Mouse (Mus musculus) embryonic stem cell, embryonic (primary cell): ENCODE measurements at regions not wholly inside any gene's neighbourhood (a gene's known extent, or its start where the extent isn't known, plus 50 kb on each side); places are given as distances from the start of the nearest gene placed in this dataset.

Experiments used
- CTCF ChIA-PET, 4 experiments: fragments of 300-600 bp in 2 of 4; fragments of 350-600 bp in 2 of 4; sonication (Branson Sonifier 250); formaldehyde crosslinking; loops; one replicate each; lab custom pipeline; 2022; ENCODE audit warnings: inconsistent platforms in 2 of 4; lab: Charles Lee
- POLR2A ChIA-PET, 4 experiments: fragments of 300-600 bp in 2 of 4; fragments of 350-600 bp in 2 of 4; sonication (Branson Sonifier 250); formaldehyde crosslinking; loops; one replicate each; lab custom pipeline; 2022; ENCODE audit warnings: antibody characterized with exemption in 4 of 4, inconsistent platforms in 1 of 4; lab: Charles Lee

GRCm38 (mm10) chr17:68916531-68916930, 90.1 kb downstream of the Tmem200c start:
- ChIA-PET CTCF (no interaction called here), POLR2A (no interaction called here)

DNA sequence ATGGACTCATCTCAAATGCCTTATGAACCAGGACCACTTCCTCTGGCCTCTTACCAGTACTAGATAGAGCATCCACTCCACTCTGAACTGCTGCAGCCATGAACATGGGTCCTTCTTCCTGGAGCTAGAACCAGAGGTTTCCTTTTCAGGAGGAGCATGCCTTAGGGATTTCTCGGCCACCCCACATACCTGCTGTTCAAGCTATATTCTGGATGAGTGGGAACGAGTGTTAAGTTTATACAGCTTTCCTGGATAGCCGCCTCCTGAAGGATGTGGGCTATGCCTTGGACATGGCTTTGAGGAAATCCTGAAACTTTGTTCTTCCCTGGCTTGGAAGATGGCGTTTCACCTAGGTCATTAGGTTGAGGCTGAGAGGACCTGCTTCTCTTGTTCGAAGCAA, 91.8 kb downstream of the Tmem200c start:
- POLR2A ChIA-PET: no interaction called here
- CTCF ChIA-PET: no interaction called here

DNA sequence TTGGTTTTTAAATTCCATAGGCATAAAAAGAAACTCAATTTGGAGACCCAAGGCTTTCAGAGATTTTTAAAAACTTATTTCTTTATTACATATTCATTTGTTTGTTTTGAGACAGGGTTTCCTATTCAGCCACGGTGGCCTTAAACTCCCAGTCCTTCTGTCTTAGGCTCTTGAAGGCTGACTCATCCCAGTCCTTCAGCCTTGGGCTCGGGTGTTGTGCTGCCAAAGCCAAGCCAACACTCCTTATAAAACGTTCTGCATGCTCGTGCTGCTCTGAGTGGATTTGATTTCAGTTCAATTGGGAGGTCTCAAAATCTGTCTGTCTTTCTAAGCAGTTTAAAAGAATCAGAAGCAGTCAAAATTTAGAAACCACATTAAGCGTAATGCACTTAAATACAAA, 96.8 kb downstream of the Tmem200c start:
- CTCF ChIA-PET: no interaction called here
- POLR2A ChIA-PET: interaction anchor here in 2 of 4 experiments (0.6 kb wide), 2 partner anchors 52 to 154 kb away, joined by 3 read pairs; no protein-coding TSS in a partner anchor

DNA sequence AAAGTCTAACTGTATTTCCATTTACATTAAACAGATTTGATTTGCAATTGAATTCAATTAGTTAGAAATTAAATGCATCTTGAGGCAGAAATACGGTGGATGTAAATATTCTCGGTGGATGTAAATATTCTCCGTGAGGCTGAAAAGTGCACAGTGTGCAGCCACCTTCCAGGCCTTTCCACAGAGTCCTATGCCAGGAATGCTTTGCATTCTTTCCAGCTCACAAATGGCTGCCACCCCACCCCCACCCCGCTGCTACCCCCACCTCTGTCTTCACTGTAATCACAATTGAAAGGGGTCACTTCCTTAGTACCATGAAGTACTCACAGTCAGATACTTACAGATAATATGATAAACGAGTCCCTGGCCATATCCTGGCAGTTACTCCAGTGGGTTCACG, 101.0 kb downstream of the Tmem200c start:
- ChIA-PET POLR2A (no interaction called here), CTCF (no interaction called here)

DNA sequence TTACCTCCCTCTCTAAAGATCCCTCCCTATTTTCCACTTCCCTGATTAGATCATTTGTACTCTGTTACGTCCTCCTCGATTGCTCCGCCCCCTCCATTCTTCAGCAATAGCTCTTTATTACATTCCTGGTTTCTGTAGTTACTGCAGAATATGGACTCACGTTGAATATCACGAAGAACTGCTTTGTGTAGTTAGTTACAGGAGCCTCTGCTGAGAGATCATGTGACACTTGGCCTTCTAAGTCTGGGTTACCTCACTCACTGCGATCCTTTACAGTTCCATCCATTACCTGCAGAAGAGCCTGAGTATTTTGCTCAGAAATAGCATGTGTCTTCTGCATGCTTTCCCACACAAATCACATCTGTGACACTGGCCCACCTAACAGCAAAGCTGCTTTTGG, 102.3 kb downstream of the Tmem200c start:
- ChIA-PET CTCF (no interaction called here), POLR2A (interaction anchor here in 2 of 4 experiments (0.6 to 0.7 kb wide), 2 partner anchors 195 to 420 kb away, joined by 3 read pairs; no protein-coding TSS in a partner anchor)

DNA sequence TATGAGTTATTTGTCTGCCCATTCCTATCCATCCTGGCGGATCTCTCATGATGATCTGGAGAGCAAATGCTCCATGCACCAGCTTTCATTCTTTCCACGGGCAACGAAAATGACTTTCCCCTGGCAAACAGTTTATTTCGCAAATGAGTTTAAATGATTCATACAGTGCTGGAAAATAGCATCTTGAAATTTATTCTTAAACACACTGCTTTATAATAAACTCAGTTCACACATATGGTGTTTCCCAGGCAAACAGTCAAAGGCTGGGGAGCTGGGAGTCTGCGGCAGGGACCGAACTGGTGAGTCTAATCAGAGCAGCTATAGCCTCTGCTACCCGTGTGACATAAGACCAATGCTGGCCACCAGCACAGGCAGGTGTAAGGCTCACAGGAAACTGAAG, 106.8 kb downstream of the Tmem200c start:
- POLR2A ChIA-PET: no interaction called here
- CTCF ChIA-PET: no interaction called here

DNA sequence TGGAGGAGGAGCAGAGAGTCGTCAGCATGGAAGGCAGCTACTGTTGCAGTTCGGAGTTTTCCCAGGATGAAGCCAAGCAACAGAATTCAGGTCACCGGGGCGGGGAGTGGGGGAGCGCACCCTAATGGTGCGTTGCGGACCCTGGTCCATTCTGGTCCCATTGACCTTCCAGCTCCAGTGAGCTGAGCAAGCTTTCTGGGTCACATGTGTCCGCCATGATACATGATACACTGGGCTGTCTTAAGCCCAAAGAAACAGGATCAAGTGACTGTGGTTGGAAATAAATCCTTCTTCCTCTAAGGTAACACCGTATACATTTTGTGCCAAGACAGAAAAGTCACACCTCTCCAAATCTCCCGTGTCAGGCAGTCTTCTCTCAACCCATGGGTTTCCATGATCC, 107.6 kb downstream of the Tmem200c start:
- POLR2A ChIA-PET: interaction anchor here in 1 of 4 experiments (0.6 kb wide), 1 partner anchor 148 kb away, joined by 4 read pairs; no protein-coding TSS in a partner anchor
- CTCF ChIA-PET: no interaction called here

DNA sequence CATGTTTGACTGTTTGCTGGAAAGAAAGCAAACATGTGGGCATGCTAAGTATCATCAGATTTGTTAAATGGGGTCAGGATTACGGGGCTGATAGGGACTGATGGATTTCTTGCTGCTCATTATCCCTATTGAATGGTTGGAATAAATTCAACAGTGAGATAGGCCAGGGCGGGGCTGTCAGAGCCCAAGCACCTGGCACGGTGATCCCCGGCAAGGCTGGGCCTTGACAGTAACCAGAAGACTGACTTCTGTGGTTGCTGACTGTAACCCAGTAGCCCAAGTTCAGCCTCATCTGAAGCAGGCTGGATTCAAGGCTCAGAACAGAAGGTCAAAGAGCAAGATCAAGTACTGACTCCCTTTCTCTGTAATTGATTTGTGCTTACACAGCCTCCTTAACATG, 109.6 kb downstream of the Tmem200c start:
- ChIA-PET CTCF (no interaction called here), POLR2A (interaction anchor here in 1 of 4 experiments (0.7 kb wide), 1 partner anchor 53 kb away, joined by 3 read pairs; no protein-coding TSS in a partner anchor)

- POLR2A ChIA-PET: no interaction called here
Observed at GRCm38 (mm10) chr17:68956275-68956674, 119.2 kb upstream of the Epb41l3 start.

DNA sequence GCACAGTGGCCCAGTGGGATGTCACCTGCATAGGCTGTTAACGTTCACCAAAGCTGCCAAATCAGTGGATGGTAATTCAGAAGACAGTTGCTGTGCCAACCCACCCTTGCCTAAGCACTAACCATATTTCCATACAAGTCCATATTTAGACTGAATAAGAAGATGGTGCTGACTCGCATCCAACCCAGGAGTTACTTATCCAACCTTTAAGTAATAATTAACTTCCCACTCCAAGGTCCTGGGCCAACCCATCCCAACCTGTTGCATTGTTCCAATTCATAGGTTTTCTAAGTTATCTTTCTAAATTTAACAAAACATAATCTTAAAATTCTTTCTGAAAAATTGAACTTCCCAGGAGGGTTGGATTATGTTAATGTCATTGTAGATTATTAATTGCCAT, 114.3 kb upstream of the Epb41l3 start:
- ChIA-PET POLR2A (interaction anchor here in 1 of 4 experiments (0.6 kb wide), 1 partner anchor 696 kb away, joined by 3 read pairs; no protein-coding TSS in a partner anchor), CTCF (no interaction called here)

More at GRCm38 (mm10) chr17:68956275-68956674, 119.2 kb upstream of the Epb41l3 start:
- CTCF ChIA-PET: no interaction called here

DNA sequence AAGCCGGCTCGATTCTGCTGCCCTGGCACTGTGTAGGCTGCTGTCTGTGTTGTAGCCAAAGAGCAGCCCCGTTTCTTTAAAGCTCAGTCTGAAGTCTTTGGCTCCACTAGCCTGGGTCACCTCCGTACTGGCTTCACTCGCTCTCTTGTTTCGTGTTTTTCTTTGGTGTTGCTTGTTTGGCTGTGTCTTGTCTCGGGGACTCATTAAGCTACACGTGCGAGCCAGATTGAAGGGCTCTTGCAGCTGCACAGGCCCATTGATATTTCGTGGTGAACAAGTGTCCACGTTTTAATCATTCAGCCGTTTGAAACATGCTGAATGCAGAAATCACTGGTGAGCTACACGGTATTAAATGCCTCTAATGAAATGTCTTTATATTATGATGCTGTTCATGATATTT, 99.9 kb upstream of the Epb41l3 start:
- CTCF ChIA-PET: interaction anchor here in 1 of 4 experiments (0.6 kb wide), 1 partner anchor 314 kb away, joined by 4 read pairs; no protein-coding TSS in a partner anchor
- POLR2A ChIA-PET: no interaction called here

DNA sequence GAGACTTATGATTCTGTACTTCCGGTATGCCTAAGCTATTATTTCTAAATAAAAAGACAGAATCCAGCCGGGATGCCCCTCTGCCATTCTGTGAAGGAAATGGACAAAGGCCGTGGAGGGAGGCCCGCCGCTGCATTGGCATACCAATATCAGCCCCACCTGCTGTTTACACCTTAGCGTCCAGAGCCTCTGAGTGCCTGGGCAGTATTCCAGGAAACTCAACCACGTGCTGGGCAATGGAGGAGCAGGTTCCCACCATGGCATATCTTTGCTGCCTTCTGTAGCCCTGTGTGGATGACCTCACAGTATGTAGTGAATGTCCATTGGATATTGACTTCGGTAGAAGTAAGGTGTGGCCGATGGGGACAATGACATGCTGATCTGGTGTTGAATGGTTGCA, 97.3 kb upstream of the Epb41l3 start:
- CTCF ChIA-PET: no interaction called here
- POLR2A ChIA-PET: no interaction called here

- POLR2A ChIA-PET: interaction anchor here in 1 of 4 experiments (1.0 kb wide), 1 partner anchor 9 kb away, joined by 3 read pairs; no protein-coding TSS in a partner anchor
- CTCF ChIA-PET: no interaction called here
Observed at GRCm38 (mm10) chr17:68981120-68981519, 94.4 kb upstream of the Epb41l3 start.

DNA sequence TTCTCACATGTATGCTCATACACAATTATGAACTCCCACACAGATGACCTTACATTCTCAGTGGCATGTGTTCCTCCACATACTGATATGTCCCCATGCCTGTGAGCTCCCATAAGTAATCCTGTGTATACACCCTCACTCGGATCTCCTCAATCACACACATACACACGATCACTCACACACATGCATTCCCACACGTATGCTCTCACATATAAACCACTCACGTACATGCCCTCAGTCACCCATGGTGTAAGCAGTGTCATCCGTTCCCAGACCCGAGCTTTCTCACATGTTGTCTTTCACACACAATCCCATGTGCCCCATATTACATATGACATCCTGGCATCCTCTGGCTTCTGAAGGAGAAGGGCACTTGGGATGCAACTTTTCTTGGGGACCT, 93.4 kb upstream of the Epb41l3 start:
- CTCF ChIA-PET: no interaction called here

GRCm38 (mm10) chr17:68999913-69000312, 75.6 kb upstream of the Epb41l3 start:
- ChIA-PET POLR2A (no interaction called here), CTCF (interaction anchor here in 1 of 4 experiments (0.5 kb wide), 1 partner anchor 1314 kb away, joined by 4 read pairs; no protein-coding TSS in a partner anchor)

More for the DNA sequence above, 93.4 kb upstream of the Epb41l3 start:
- POLR2A ChIA-PET: no interaction called here

DNA sequence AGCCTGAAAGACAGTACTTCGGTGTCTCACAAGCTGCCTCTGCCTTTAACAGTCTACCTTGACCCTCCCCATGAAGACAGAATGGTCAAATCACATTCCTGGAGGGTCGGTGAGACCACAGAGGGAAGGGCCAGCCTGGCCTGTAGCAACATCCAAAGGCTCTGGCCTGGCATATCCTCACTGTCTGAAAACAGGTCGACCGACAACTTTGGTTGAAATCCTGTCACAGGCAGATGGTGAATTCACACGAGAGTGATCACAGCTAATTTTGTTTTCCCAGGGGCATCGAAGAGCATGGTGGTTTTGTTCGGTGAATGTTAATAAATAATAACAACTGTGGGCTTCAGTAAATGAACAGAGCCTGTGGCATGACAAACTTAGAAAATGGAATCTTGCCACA, 71.4 kb upstream of the Epb41l3 start:
- POLR2A ChIA-PET: no interaction called here
- CTCF ChIA-PET: no interaction called here

- POLR2A ChIA-PET: interaction anchor here in 1 of 4 experiments (1.6 kb wide), 1 partner anchor 31 kb away, joined by 3 read pairs; no protein-coding TSS in a partner anchor
- CTCF ChIA-PET: no interaction called here
Observed at GRCm38 (mm10) chr17:69006272-69006671, 69.2 kb upstream of the Epb41l3 start.
